Mouse (Mus musculus) stomach, postnatal 0 days (tissue): ENCODE results near the gene Hmox1.

Experiments used
- CTCF ChIP-seq: IDR thresholded peaks from 2 replicates; pipeline ENCODE4 v1.5.1; 2016; ENCODE audit warnings: antibody characterized with exemption, low read depth, mild to moderate bottlenecking, moderate library complexity
- EP300 ChIP-seq: optimal IDR thresholded peaks from 2 replicates; pipeline ENCODE3; 2016; ENCODE audit warnings: antibody characterized with exemption

DNA sequence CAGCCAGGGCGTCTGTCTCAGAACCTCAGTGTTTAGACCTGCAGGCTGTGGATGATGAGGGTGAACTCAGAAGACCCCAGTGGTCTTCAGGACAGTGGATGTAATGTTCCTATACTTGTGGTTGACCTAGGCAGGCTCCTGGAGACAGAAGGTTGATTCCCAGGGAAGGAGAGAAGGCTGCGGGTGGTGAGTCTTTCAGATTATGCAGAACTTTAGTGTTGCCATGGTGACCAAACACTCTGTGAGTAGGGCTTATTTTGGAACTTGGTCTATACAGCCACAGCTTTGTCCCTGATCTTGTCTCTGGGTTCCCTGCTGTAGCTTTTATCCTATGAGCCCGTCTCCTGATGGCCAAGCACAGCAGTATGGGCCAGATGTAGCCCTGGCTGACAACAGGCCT is 44.1 kb downstream of the Hmox1 start:
- TF ChIP-seq CTCF (no peak), EP300 (no peak)
